Mouse (Mus musculus) embryonic facial prominence, embryonic 15.5 days (tissue): Measurements from ENCODE around the gene Ptgir. TPM values are rescaled to one million over a fixed set of nuclear protein-coding genes. Genes with fewer than 3 reads are reported as not detected.

ENCODE experiments used
- ATAC-seq: fragments of 200-750 bp; cut with Nextera tagmentation; 2 replicates; pipeline ENCODE4 v1.8.0; 2017; ENCODE audit warnings: low read depth, moderate TSS enrichment; ENCODE audit not compliant: insufficient number of reproducible peaks, low FRiP score, low TSS enrichment
- H3K27ac ChIP-seq: fragments of 300-500 bp; sonication (generic); replicated peaks from 2 replicates; pipeline ENCODE4 v1.5.1; 2015; ENCODE audit warnings: mild to moderate bottlenecking, inconsistent platforms
- H3K27me3 ChIP-seq: fragments of 300-500 bp; sonication (generic); 2 replicates; pipeline ENCODE4 v1.6.1; 2015; ENCODE audit warnings: inconsistent platforms
- H3K36me3 ChIP-seq: fragments of 300-500 bp; sonication (generic); 2 replicates; pipeline ENCODE4 v1.6.1; 2015; ENCODE audit warnings: mild to moderate bottlenecking, inconsistent platforms
- H3K4me1 ChIP-seq: fragments of 300-500 bp; sonication (generic); 2 replicates; pipeline ENCODE4 v1.6.1; 2015; ENCODE audit warnings: inconsistent platforms
- H3K4me2 ChIP-seq: fragments of 300-500 bp; sonication (generic); replicated peaks from 2 replicates; pipeline ENCODE4 v1.6.1; 2015; ENCODE audit warnings: mild to moderate bottlenecking, inconsistent platforms
- H3K4me3 ChIP-seq: fragments of 300-500 bp; sonication (generic); replicated peaks from 2 replicates; pipeline ENCODE4 v1.5.1; 2015; ENCODE audit warnings: mild to moderate bottlenecking, inconsistent platforms
- H3K9ac ChIP-seq: fragments of 300-500 bp; sonication (generic); 2 replicates; pipeline ENCODE4 v1.6.1; 2015; ENCODE audit warnings: inconsistent platforms
- H3K9me3 ChIP-seq: fragments of 300-500 bp; sonication (generic); replicated peaks from 2 replicates; pipeline ENCODE4 v1.6.1; 2016; ENCODE audit warnings: inconsistent platforms
- WGBS: fragments of 180-500 bp; shearing (Covaris S2); methylation state at CpG from one replicate; pipeline ENCODE4 v1.1.7; 2015; 5-methylcytosine and 5-hydroxymethylcytosine counted together
- polyA plus RNA-seq: library from polyadenylated mRNA; unstranded; fragments of >200 nt; fragmentation: Nextera tagmentation; extraction: Ambion mirVana; gene quantifications from 2 replicates; pipeline ENCODE4 v1.2.1, GENCODE M21; 2015

Gene Ptgir
- polyA plus RNA-seq, result 2.5 and 3.1 TPM in 2 replicates

DNA sequence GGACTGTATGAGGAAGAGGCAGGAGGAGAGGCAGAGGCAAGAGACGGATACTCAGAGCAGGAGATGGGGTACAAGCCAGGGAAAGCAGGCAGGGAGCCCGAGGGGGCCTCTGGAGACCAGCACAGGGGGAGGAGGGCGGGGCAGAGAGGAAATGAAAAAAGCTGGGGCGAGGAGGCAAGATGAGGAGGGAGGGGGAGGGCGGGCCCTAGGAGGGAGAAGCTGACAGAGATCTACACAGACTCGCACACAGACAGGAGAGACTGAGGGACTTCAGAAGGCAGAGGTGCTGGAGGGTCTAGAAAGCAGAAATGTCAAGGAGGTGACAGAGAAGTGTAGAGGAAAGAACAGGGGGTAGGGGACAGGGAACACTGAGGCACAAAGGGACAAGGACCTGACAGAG is at the start of gene Ptgir:
Ptgir (plus strand) TSS at position 210 of the 400 bp plus-strand sequence.
- Histone ChIP-seq H3K36me3 (no peaks in the 10 kb centered on the region), H3K4me2 (no peak within 1 kb of the TSS), H3K27me3 (no peaks in the 10 kb centered on the region), H3K9me3 (no peaks in the 10 kb centered on the region), H3K4me3 (no peak within 1 kb of the TSS), H3K27ac (0 out of 2 replicates have a peak within 1 kb of the TSS, but pooled peaks have one; percentile 5), H3K9ac (no peak within 1 kb of the TSS), H3K4me1 (peaks cover 39% of the 10 kb centered on the region)
- 11% methylated on average over 5 of the region's 6 CpGs for WGBS
- ATAC-seq, result peak; percentile 39; the same call in 1 of the 2 replicates

DNA sequence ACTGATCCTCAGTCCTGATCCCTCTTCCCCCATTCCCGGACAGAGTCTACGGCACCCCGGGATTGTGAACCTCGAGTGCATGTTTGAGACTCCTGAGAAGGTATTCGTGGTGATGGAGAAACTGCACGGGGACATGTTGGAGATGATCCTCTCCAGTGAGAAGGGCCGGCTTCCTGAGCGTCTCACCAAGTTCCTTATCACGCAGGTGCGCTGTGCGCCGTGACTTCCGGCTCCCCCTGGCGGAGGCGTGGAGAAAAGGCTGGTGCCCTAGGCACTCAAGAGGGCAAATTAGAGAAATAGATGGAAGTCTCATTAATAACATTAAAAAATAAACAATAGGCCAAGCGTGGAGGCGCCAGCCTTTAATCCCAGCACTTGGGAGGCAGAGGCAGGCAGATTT is 48.0 kb upstream of the Ptgir start:
- Histone ChIP-seq H3K4me3 (no peak overlapping the region), H3K27me3 (no peaks in the 10 kb centered on the region), H3K36me3 (peaks cover 83% of the 10 kb centered on the region), H3K27ac (no peak overlapping the region), H3K9me3 (no peaks in the 10 kb centered on the region), H3K4me1 (no peaks in the 10 kb centered on the region), H3K4me2 (no peak overlapping the region), H3K9ac (no peak overlapping the region)
- ATAC-seq, result no peak
- 24% methylated on average over 17 of the region's 17 CpGs for WGBS

DNA sequence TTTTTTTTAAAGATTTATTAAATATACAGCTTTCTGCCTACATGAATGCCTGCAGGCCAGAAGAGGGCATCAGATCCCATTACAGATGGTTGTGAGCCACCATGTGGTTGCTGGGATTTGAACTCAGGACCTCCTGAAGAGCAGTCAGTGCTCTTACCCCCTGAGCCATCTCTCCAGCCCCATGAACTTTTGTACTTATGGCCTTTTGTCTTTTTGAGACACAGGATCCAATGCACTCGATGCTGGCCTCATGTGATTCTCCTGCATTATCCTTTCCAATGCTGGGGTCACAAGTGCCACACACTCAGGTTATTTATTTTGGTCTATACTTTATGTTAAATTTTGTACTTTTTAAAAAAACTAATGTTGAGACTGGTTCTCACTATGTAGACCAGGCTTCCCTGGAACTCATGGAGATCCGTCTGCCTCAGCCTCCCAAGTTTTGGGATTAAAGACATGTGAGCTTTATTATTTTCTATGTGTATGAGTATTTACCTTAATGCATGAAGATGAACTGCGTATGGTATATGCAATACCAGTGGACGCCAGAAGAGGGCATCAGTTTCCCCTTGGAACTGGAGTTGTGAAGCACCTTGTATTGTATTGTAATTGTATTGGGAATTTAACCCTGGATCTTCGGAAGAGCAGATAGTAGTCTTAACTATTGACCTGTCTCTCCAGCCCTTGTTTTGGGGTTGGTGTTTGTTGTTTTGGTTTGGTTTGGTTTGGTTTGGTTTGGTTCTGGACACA is 46.2 kb upstream of the Ptgir start:
- 23% methylated on average over 5 of the region's 5 CpGs for WGBS

DNA sequence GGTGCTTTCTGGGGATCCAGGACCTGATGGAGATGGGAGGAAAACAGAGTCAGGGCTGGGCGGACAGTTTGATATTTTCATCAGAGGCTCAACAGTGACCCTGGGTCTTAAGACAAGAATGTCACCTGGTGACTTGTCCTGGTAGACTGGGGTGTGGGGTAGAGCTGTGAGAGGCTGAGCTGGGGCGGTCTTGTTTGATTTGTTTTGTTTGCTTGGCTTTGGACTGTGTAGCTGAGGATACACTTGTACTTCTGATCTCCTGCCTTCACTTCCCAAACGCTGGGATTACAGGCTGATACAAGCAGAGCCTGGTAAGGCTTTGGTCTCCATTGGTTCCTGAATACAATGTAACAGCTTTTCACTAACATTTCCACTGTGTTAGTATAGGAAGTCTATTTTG is 38.8 kb upstream of the Ptgir start:
- Histone ChIP-seq H3K4me1 (no peaks in the 10 kb centered on the region), H3K9ac (no peak overlapping the region), H3K4me2 (no peak overlapping the region), H3K27ac (no peak overlapping the region), H3K36me3 (peaks cover 75% of the 10 kb centered on the region), H3K9me3 (no peaks in the 10 kb centered on the region), H3K27me3 (no peaks in the 10 kb centered on the region), H3K4me3 (no peak overlapping the region)
- no peak for ATAC-seq
- 88% methylated on average over 3 of the region's 3 CpGs for WGBS

More for the DNA sequence above, 46.2 kb upstream of the Ptgir start:
- no peak overlapping the region for H3K4me2 ChIP-seq
- no peak for ATAC-seq
- peaks cover 84% of the 10 kb centered on the region for H3K36me3 ChIP-seq
- H3K4me3 ChIP-seq, result no peak overlapping the region
- H3K4me1 ChIP-seq, result no peaks in the 10 kb centered on the region
- H3K9me3 ChIP-seq, result no peaks in the 10 kb centered on the region
- no peak overlapping the region for H3K9ac ChIP-seq
- H3K27me3 ChIP-seq, result no peaks in the 10 kb centered on the region
- no peak overlapping the region for H3K27ac ChIP-seq

DNA sequence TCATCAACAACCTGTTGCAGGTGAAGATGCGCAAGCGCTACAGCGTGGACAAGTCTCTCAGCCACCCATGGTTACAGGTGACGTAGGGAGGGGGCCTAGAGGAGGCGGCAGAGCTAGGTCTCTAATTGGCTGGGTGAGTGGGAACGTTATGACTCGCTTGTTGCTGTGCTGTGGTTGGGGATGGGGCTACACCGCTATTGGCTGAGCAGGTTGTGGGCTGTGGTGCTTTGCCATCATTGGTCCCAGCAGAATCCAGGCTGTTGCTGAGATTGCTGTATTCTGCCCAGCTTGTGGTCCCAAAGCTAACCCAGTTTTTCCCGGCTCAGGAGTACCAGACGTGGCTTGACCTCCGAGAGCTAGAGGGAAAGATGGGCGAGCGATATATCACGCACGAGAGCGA is 36.8 kb upstream of the Ptgir start:
- Histone ChIP-seq H3K27me3 (no peaks in the 10 kb centered on the region), H3K9me3 (no peaks in the 10 kb centered on the region), H3K27ac (0 out of 2 replicates have a peak overlapping the region, but pooled peaks have one; percentile 25), H3K4me3 (no peak overlapping the region), H3K4me2 (peak overlapping the region; percentile 27), H3K9ac (no peak overlapping the region), H3K4me1 (peaks cover 5% of the 10 kb centered on the region), H3K36me3 (peaks cover 60% of the 10 kb centered on the region)
- 22% methylated on average over 16 of the region's 16 CpGs for WGBS
- ATAC-seq, result peak; percentile 87

DNA sequence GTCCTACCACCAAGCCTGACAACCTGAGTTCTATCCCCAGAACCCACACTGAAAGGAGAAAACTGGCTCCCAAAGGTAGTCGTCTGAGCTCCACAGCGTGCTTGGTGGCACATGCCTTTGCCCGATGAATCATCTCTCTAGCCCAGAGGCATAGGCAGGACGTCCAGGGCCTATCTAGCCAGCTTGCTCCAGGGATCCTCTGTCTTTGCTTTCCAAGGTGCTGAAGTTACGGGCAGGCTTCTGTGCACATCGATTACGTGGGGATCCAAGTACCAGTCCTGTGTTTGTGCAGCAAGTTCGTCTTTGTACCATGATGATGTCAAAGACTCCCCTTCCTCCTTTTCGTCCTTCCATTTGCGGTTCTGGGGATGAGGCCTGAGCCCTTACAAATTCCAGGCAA is 34.7 kb upstream of the Ptgir start:
- Histone ChIP-seq H3K4me3 (no peak overlapping the region), H3K27me3 (no peaks in the 10 kb centered on the region), H3K9me3 (no peaks in the 10 kb centered on the region), H3K4me2 (no peak overlapping the region), H3K4me1 (peaks cover 19% of the 10 kb centered on the region), H3K27ac (no peak overlapping the region), H3K36me3 (peaks cover 42% of the 10 kb centered on the region), H3K9ac (no peak overlapping the region)
- 77% methylated on average over 10 of the region's 10 CpGs for WGBS
- ATAC-seq, result no peak

DNA sequence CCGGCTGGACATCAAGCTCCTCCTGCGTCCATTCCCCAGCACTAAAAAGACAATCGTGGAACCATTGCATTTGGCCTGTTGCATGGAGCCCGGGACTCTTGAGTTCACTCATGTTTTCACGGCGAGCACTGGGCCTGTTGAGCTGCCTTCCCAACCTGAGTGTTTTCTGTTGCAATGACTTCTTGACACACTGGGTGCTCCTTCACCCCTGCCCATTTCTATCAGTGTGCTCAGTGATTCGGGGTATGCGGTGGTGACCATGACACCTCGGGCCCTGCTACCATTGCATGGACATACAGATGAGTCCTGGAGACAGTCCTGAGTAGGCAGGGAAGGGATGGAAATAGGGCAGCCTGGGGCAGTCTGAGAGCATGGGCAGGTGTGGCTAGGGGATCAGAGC is 33.8 kb upstream of the Ptgir start:
- H3K27me3 ChIP-seq, result no peaks in the 10 kb centered on the region
- H3K36me3 ChIP-seq, result peaks cover 34% of the 10 kb centered on the region
- H3K4me1 ChIP-seq, result peaks cover 27% of the 10 kb centered on the region
- WGBS, result 89% methylated on average over 9 of the region's 9 CpGs
- no peak overlapping the region for H3K4me3 ChIP-seq
- no peak for ATAC-seq
- no peak overlapping the region for H3K27ac ChIP-seq
- H3K9ac ChIP-seq, result no peak overlapping the region
- H3K4me2 ChIP-seq, result no peak overlapping the region
- no peaks in the 10 kb centered on the region for H3K9me3 ChIP-seq

DNA sequence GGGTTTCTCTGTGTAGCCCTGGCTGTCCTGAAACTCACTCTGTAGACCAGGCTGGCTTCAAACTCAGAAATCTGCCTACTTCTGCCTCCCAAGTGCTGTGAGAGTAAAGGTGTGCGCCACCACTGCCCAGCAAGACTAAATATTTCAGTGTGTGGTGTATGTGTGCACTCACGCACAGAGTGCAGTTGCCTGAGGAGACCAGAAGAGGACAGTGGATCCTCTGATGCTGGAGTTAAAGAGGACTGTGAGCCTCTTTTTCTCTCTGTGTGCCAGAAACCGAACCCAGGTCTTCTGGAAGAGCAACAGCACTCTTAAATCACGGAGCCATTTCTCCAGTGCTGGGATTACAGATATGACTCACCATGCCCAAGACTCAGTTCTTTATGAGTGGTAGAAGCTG is 32.9 kb upstream of the Ptgir start:
- Histone ChIP-seq H3K36me3 (peaks cover 28% of the 10 kb centered on the region), H3K27ac (no peak overlapping the region), H3K27me3 (no peaks in the 10 kb centered on the region), H3K9me3 (no peaks in the 10 kb centered on the region), H3K4me2 (no peak overlapping the region), H3K4me3 (no peak overlapping the region), H3K4me1 (peaks cover 27% of the 10 kb centered on the region), H3K9ac (no peak overlapping the region)
- 91% methylated on average over 4 of the region's 4 CpGs for WGBS
- ATAC-seq, result no peak

DNA sequence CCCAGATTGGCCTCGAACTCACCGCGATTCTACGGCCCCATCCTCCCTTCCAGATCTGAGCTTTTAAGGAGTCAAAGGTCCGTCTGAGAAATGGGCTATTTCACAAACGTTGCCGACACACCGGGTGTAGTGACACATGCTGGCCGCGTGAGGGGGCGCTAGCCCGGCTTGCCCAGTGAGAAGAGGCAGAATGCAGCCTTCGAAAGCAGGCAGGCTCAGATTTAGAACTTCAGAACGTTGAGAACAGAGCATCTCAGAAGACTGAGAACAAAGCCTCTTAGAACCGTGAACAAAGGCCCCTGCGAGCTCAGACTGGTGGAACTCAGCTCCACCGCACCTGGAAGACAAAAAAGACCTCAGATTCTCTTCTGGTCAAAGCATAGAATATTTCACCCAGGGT is 32.1 kb upstream of the Ptgir start:
- Histone ChIP-seq H3K9me3 (no peaks in the 10 kb centered on the region), H3K36me3 (peaks cover 25% of the 10 kb centered on the region), H3K4me2 (peak overlapping the region; percentile 89), H3K4me1 (peaks cover 27% of the 10 kb centered on the region), H3K27me3 (no peaks in the 10 kb centered on the region), H3K4me3 (peak overlapping the region; percentile 87), H3K27ac (peak overlapping the region; percentile 96), H3K9ac (no peak overlapping the region)
- ATAC-seq, result no peak
- 4% methylated on average over 17 of the region's 17 CpGs for WGBS

DNA sequence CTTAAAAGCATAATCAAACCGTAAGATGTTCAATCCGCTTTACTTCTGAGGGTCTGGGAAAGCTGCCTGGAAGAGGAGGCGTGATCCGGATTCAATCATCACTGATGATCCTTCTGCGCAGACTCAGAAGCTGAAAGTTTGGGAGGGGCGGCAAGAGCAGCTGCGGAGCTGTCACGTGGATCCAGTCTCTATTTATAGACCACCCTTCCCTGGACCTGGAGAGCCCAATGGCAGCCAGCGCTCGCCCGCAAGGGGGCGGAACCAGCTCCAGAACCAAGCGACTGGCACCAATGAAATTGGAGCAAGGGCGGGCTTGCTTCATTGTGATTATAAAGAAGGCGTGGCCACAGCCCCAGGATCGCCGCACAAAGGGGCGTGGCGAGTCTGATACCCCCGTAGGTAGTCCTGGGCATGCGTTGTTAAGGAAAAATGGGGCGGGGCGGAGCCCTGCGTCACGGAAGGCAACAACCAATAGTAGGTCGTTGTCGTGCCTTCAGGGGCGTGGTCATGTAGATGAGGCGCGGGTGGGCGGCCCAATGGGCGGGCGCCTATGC is 31.5 kb upstream of the Ptgir start:
- Histone ChIP-seq H3K9ac (no peak overlapping the region), H3K27ac (peak overlapping the region; percentile 96), H3K4me1 (peaks cover 27% of the 10 kb centered on the region), H3K4me2 (peak overlapping the region; percentile 89), H3K4me3 (peak overlapping the region; percentile 87), H3K36me3 (peaks cover 22% of the 10 kb centered on the region), H3K27me3 (no peaks in the 10 kb centered on the region), H3K9me3 (no peaks in the 10 kb centered on the region)
- under 1% methylated on average over 33 of the region's 33 CpGs for WGBS
- peak; percentile 97 for ATAC-seq

DNA sequence AGATGAGACGGTGACA is 31.2 kb upstream of the Ptgir start, which contains the start of gene Dact3:
Dact3 (plus strand) TSS at position 8 of the 16 bp plus-strand sequence.
- Histone ChIP-seq H3K9ac (peak within 1 kb of the TSS; percentile 83), H3K36me3 (peaks cover 19% of the 10 kb centered on the region), H3K4me2 (peak within 1 kb of the TSS; percentile 89), H3K4me1 (peaks cover 30% of the 10 kb centered on the region), H3K4me3 (peak within 1 kb of the TSS; percentile 87), H3K27me3 (no peaks in the 10 kb centered on the region), H3K9me3 (no peaks in the 10 kb centered on the region), H3K27ac (peak within 1 kb of the TSS; percentile 96)
- 0% methylated on average over 1 of the region's 1 CpGs for WGBS
- no peak for ATAC-seq

DNA sequence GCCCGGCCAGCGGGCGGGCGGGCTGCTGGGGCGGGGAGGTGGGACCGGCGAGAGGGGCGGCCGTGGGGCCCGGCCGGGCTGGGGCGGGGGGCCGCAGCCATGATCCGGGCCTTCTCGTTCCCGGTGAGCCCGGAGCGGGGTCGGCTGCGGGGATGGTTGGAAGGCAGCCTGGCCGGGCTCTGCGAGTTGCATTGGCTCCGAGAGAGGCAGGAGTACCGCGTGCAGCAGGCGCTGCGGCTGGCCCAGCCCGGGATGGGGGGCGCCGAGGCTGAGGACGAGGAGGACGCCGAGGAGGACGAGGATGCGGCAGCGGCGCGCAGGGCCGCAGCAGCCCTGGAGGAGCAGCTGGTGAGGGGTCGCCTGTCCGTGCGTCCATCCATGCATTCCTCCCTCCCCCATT is 31.0 kb upstream of the Ptgir start:
- H3K36me3 ChIP-seq, result peaks cover 17% of the 10 kb centered on the region
- ATAC-seq, result peak; percentile 5; the same call in 1 of the 2 replicates
- H3K4me2 ChIP-seq, result peak overlapping the region; percentile 89
- peak overlapping the region; percentile 88 for H3K27ac ChIP-seq
- peak overlapping the region; percentile 87 for H3K4me3 ChIP-seq
- H3K9me3 ChIP-seq, result no peaks in the 10 kb centered on the region
- H3K9ac ChIP-seq, result peak overlapping the region; percentile 83
- H3K4me1 ChIP-seq, result peaks cover 32% of the 10 kb centered on the region
- no peaks in the 10 kb centered on the region for H3K27me3 ChIP-seq
- WGBS, result 0% methylated on average over 29 of the region's 42 CpGs
